ENCODE assay signal across 8 mouse cellular contexts in genomic region chr11:69800392-69801197, GRCm38 (mm10). TPM values are rescaled to one million over a fixed set of nuclear protein-coding genes. Genes with fewer than 3 reads are reported as not detected.
DNase-seq lines count a peak whose midpoint lies in the region; ATAC-seq and TF ChIP-seq lines count a peak whose summit lies in the region.

No protein-coding gene starts in this region.

- peak overlapping the region; percentile 97 for H3K4me2 ChIP-seq in lung, embryonic 14.5 days

- ATAC-seq in lung, embryonic 14.5 days (ENCODE audit: insufficient read depth) = peak; percentile 55

- DNase-seq in left cerebral cortex, postnatal 4 days = peak; percentile 88
- DNase-seq in left cerebral cortex, postnatal 25 days (ENCODE audit: low spot score in 2 of 2) = no peak
- peak; percentile 53 to 80 for DNase-seq in adrenal gland, postnatal 36 days
- DNase-seq in gastrocnemius, postnatal 4 days (ENCODE audit: low spot score in 2 of 2) = peak; percentile 60 to 72
- DNase-seq in kidney, adult 2 months = peak; percentile 49
- DNase-seq in lung, embryonic 14.5 days = peak; percentile 85
- DNase-seq in ovary, postnatal 36 days (ENCODE audit: low spot score) = peak; percentile 76
- DNase-seq in thymus, adult 18-20 months = no peak

- no peak for TF ChIP-seq CTCF in kidney, adult 2 months (conservative IDR thresholded peaks at IDR 0.05; ENCODE audit: insufficient read depth, insufficient read length, low read depth, low read length)
- no peak for TF ChIP-seq CTCF in lung, embryonic 14.5 days (IDR thresholded peaks at IDR 0.05; ENCODE audit: low read depth)

- no peaks in the 10 kb centered on the region for H3K36me3 ChIP-seq in kidney, adult 2 months (ENCODE audit: control insufficient read depth, insufficient read depth, low read length)
- no peaks in the 10 kb centered on the region for H3K36me3 ChIP-seq in lung, embryonic 14.5 days (ENCODE audit: insufficient read depth)

- peak overlapping the region; percentile 55 for H3K9ac ChIP-seq in lung, embryonic 14.5 days

- WGBS in kidney, adult 2 months = 2% methylated on average over 36 of the region's 36 CpGs
- WGBS in lung, embryonic 14.5 days = under 1% methylated on average over 35 of the region's 36 CpGs

- no peaks in the 10 kb centered on the region for H3K9me3 ChIP-seq in lung, embryonic 14.5 days (ENCODE audit: low read depth, low read length)

- H3K27me3 ChIP-seq in kidney, adult 2 months (replicated peaks; ENCODE audit: control insufficient read depth, insufficient read depth, low read length) = no peaks in the 10 kb centered on the region; the same call in 1 of the 2 replicates
- peaks cover 42% of the 10 kb centered on the region for H3K27me3 ChIP-seq in lung, embryonic 14.5 days (ENCODE audit: insufficient read depth, low read length)

- peaks cover 20% of the 10 kb centered on the region for H3K4me1 ChIP-seq in kidney, adult 2 months (ENCODE audit: control insufficient read depth, insufficient read depth, low read length)
- H3K4me1 ChIP-seq in lung, embryonic 14.5 days (ENCODE audit: insufficient read depth) = peaks cover 43% of the 10 kb centered on the region

- no peak for TF ChIP-seq POLR2A in kidney, adult 2 months (IDR thresholded peaks at IDR 0.05; ENCODE audit: low read depth, low read length)

- no peak overlapping the region for H3K27ac ChIP-seq in kidney, adult 2 months (ENCODE audit: insufficient read depth, low read depth, low read length)
- H3K27ac ChIP-seq in lung, embryonic 14.5 days (ENCODE audit: low read depth) = peak overlapping the region; percentile 71

- intact Hi-C loops in left cerebral cortex, postnatal 4 days (cut with DNase I) = loop anchor here (5.0 kb wide), 2 partner anchors 37 to 38 kb away; partner anchors contain the start of genes Nlgn2, Slc35g3 and Tmem256
- intact Hi-C loops in left cerebral cortex, postnatal 25 days (cut with DNase I) = no loop called here

- H3K4me3 ChIP-seq in kidney, adult 2 months (ENCODE audit: insufficient read depth, low read depth, low read length) = peak overlapping the region; percentile 42
- H3K4me3 ChIP-seq in lung, embryonic 14.5 days (ENCODE audit: low read depth, low read length) = peak overlapping the region; percentile 52

RNA-seq across cellular contexts. Expression of gene Fgf11, which starts 1.1 kb away (rescaled TPM):
- total RNA-seq in left cerebral cortex, postnatal 4 days (2021) = 10 to 100 TPM; 25.2 to 29.6 TPM
- total RNA-seq in left cerebral cortex, postnatal 25 days (2021) = 10 to 100 TPM; 14.9 to 17.2 TPM
- total RNA-seq in adrenal gland, postnatal 36 days (2021) = 1 to 10 TPM; 3.9 to 8.6 TPM
- total RNA-seq in gastrocnemius, postnatal 4 days (2021) = 10 to 100 TPM; 10.1 to 13.8 TPM
- 2.6 and 3.3 TPM in 2 replicates for polyA plus RNA-seq in kidney, adult 2 months (2012; rRNA removed)
- 1.6 TPM in 2 replicates for polyA plus RNA-seq in lung, embryonic 14.5 days (2014; fragmentation: Nextera tagmentation; extraction: Ambion mirVana)

RNA-seq across cellular contexts. Expression of gene Tmem102, which starts 4.8 kb away (rescaled TPM):
- total RNA-seq in left cerebral cortex, postnatal 4 days (2021) = not detected
- not detected for total RNA-seq in left cerebral cortex, postnatal 25 days (2021)
- total RNA-seq in adrenal gland, postnatal 36 days (2021) = under 1 TPM; 0.17 to 0.26 TPM
- not detected for total RNA-seq in gastrocnemius, postnatal 4 days (2021)
- 19.2 and 22.4 TPM in 2 replicates for polyA plus RNA-seq in kidney, adult 2 months (2012; rRNA removed)
- polyA plus RNA-seq in lung, embryonic 14.5 days (2014; fragmentation: Nextera tagmentation; extraction: Ambion mirVana) = 4.3 and 5.0 TPM in 2 replicates

RNA-seq across cellular contexts. Expression of gene Chrnb1, which starts 4.9 kb away (rescaled TPM):
- total RNA-seq in left cerebral cortex, postnatal 4 days (2021) = 1 to 10 TPM in 1 of 2 experiments, under 1 TPM in 1; 0.48 to 1.5 TPM
- 1 to 10 TPM; 1.3 to 2.0 TPM for total RNA-seq in left cerebral cortex, postnatal 25 days (2021)
- total RNA-seq in adrenal gland, postnatal 36 days (2021) = 1 to 10 TPM; 1.1 to 1.8 TPM
- total RNA-seq in gastrocnemius, postnatal 4 days (2021) = 100 to 1,000 TPM in 1 of 2 experiments, 10 to 100 TPM in 1; 95.1 to 110 TPM
- polyA plus RNA-seq in kidney, adult 2 months (2012; rRNA removed) = 11.9 and 14.3 TPM in 2 replicates
- polyA plus RNA-seq in lung, embryonic 14.5 days (2014; fragmentation: Nextera tagmentation; extraction: Ambion mirVana) = 12.1 and 14.6 TPM in 2 replicates

RNA-seq across cellular contexts. Expression of gene Gm39566, which starts 14.5 kb away (rescaled TPM):
- not detected for total RNA-seq in left cerebral cortex, postnatal 4 days (2021)
- not detected for total RNA-seq in left cerebral cortex, postnatal 25 days (2021)
- not detected for total RNA-seq in adrenal gland, postnatal 36 days (2021)
- not detected for total RNA-seq in gastrocnemius, postnatal 4 days (2021)
- polyA plus RNA-seq in kidney, adult 2 months (2012; rRNA removed) = 0.02 and 0.04 TPM in 2 replicates
- polyA plus RNA-seq in lung, embryonic 14.5 days (2014; fragmentation: Nextera tagmentation; extraction: Ambion mirVana) = not detected in 2 replicates

RNA-seq across cellular contexts. Expression of gene Spem2, which starts 17.7 kb away (rescaled TPM):
- not detected for total RNA-seq in left cerebral cortex, postnatal 4 days (2021)
- total RNA-seq in left cerebral cortex, postnatal 25 days (2021) = not detected
- total RNA-seq in adrenal gland, postnatal 36 days (2021) = not detected
- not detected for total RNA-seq in gastrocnemius, postnatal 4 days (2021)
- polyA plus RNA-seq in kidney, adult 2 months (2012; rRNA removed) = 0.20 and 0.26 TPM in 2 replicates
- not detected in 2 replicates for polyA plus RNA-seq in lung, embryonic 14.5 days (2014; fragmentation: Nextera tagmentation; extraction: Ambion mirVana)

Comparison
In these comparisons a context has a peak if more than half of its experiments do, and no peak if none do; other contexts are left out.
1. DNase-seq: peak in left cerebral cortex, postnatal 4 days (single experiment), adrenal gland, postnatal 36 days (2 of 2), gastrocnemius, postnatal 4 days (2 of 2), kidney, adult 2 months (single experiment), lung, embryonic 14.5 days (single experiment) and ovary, postnatal 36 days (single experiment); none in left cerebral cortex, postnatal 25 days (0 of 2) and thymus, adult 18-20 months (0 of 2).
2. RNA of gene Chrnb1, which starts 4.9 kb away (total RNA-seq): 95.1 to 110 TPM in gastrocnemius, postnatal 4 days; 1.3 to 2.0 TPM in left cerebral cortex, postnatal 25 days, 1.1 to 1.8 TPM in adrenal gland, postnatal 36 days and 0.48 to 1.5 TPM in left cerebral cortex, postnatal 4 days; every median in the first group is over 10 times any median in the second.